Mouse (Mus musculus) brain, embryonic 18.5 days (tissue): ENCODE results near the gene Fam166a.
A peak's percentile ranks its signal among the peaks of the same experiment; 100 is the strongest.

Experiments
- DNase-seq: peaks from one replicate; pipeline ENCODE4 v3.0.0-alpha.2; 2012; ENCODE audit warnings: low read depth, low spot score

Fam166a gene

DNA sequence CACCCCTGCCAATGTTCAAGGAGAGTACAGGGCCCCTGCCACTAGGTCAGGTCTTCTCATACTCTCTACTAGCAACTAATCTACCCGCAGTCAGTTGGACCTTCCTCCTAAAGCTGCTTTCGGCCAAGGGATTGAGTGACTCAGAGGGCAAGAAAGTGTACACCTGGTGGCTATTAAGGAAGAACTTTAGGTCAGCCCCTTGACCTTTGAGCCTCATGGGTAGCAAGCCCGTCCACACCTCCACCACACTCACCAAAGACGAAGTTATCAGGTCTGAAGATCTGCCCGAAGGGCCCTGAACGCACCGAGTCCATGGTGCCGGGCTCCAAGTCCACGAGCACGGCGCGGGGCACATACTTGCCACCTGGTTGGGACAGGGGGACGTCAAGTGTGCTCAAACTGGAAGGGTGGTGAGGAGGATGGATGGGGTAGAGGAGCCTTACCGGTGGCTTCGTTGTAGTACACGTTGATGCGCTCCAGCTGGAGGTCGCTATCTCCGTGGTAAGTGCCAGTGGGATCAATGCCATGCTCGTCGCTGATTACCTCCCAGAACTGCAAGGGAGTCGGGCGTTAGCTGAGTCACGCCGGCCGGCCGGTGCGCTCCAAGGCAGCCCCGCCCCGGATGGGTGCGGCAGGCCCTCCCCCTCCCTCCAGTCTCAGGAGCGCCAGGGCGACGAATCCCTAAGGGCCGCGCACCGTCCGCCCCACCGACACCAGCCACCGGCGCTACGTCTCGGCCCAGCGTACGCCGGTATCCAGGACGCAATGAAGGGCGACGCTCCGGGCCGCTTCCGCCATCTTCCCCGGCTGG, 5.3 kb downstream of the Fam166a start:
- no peak for DNase-seq

GRCm38 (mm10) chr2:25224492-25224765, 5.9 kb downstream of the Fam166a start, which contains the start of gene Tubb4b:
Gene Tubb4b, minus strand, starts transcription at chr2:25224702.
- DNase-seq = no peak

GRCm38 (mm10) chr2:25224766-25225752, 6.5 kb downstream of the Fam166a start:
- DNase-seq = peak; percentile 99

GRCm38 (mm10) chr2:25225811-25226379, 7.3 kb downstream of the Fam166a start:
- no peak for DNase-seq

GRCm38 (mm10) chr2:25226864-25227263, 8.3 kb downstream of the Fam166a start:
- DNase-seq = no peak

DNA sequence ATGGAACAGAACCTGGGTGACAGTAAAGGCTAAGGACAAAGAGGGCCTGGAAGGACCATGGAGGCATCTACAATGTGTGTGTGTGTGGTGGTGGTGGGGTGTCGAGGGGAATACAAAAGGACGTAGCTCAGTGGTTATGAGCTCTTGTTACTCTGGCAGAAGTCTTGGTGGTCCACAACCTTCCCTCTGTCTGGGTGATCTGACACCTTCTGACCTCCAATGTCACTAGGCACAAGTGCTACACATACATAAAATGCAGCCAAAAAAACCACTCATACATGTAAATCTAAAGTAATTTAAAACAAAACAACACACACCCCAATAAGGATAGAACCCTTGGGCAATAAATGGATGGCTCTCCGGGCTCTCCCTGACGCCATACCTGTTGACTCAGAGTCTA, 8.9 kb downstream of the Fam166a start:
- no peak for DNase-seq

DNA sequence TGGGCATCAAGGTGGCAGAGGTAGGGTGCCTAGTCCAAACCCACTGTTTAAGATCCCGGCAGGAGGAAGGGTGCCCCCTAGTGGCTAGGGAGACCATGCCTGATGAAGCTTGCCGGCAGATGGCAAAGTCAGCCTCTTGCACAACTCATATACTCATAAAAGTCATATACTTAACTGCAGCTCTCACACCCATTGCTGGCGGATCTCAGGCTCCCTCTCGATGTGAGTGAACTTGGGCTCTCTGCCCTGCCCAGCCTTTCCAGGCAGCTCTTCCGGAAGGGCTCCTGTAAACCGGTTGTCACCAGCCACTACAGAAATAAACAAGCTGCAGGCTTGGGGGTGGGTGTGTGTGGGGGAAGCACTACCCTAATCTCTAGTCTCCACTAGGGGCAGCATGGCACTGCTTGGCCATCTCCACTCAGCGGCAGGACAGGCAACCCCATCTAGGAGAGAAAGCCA, 9.9 kb downstream of the Fam166a start:
- DNase-seq = peak; percentile 60

DNA sequence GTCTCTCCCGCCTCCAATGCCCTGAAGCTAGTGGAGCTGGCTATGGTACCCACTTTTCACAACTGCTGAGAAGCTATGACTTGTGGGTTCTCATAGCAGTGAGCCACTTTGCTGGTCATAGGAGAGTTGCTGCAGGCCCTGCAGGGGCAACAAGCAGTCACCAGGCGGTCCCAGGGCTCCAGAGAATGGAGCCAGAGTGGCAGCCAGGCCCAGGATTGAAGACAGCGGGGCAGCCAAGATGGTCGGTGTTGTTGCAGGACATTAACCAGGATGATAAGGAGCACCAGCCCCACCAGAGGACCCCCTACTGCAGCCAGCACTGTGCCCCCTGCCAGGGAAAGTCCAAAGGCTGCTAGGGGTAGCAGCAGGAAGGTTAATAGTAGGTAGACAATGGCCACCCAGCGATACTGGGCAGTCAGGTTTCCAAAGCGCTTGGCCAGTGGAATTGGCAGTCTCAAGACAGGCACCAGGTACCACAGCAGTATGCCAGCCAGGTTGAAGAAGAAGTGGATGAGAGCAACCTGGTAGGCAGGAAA, 10.5 kb downstream of the Fam166a start:
- no peak for DNase-seq

DNA sequence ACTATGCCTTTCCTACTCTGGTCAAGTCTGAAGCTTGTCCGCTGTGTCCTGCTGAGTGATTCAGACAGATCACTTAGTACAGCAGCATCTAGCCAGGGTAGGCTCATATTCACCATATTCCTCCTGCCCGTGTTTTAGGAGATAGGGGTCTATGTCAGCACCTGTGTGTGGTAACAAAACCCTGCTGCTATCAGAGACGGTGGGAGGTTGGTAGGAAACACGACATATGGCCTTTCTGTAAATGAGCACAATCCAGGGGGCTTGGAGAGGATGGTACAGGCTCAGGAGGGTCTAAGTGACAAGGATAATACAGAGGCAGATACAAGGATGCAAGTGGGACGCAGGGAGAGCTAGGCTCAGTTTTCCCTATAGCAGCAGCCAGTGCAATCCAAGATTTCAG, 11.0 kb downstream of the Fam166a start:
- DNase-seq = no peak

GRCm38 (mm10) chr2:25230581-25230980, 12.0 kb downstream of the Fam166a start:
- no peak for DNase-seq

GRCm38 (mm10) chr2:25231038-25231437, 12.5 kb downstream of the Fam166a start:
- no peak for DNase-seq

DNA sequence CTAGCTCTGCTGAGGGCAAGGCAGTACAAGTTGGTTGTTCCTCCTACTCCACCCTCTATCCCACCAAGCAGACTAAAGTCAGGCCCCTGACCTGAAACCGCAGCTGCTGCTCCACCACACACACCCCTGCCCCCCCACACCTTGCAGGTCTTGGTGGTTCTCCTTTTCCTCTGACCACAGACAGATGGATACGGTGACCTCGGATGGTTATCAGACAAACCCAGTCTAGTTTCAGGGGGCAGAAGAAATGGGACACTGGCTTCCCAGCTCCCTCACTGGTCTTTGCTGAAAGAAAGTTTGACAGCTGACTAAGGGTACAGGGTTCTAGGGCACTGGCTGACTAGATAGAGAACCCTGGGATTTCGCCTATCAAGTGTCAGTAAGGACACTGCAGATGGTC, 14.9 kb downstream of the Fam166a start:
- no peak for DNase-seq

DNA sequence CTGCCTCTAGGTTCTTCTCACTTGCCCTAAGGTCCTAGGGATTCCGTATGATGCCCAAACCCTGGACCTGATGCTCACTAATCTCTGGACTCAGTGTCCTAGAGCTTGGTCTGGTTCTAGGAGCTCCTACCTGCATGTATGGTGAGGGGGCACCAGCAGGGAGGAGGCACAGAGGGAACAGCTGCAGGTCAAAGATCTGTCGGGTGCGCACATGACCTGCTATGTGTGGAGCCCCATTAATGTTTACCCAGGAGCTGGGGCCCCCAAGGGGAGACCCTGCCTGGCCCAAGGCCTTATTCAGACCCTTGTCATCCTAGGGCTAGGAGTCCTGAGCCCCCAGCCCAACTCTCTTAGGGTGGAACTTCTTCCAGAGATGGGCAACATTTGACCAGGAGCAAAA, 15.5 kb downstream of the Fam166a start, which contains the start of gene Slc34a3:
TSS of gene Slc34a3 (minus strand) at position 315 of the 400 bp plus-strand sequence.
- DNase-seq = no peak

DNA sequence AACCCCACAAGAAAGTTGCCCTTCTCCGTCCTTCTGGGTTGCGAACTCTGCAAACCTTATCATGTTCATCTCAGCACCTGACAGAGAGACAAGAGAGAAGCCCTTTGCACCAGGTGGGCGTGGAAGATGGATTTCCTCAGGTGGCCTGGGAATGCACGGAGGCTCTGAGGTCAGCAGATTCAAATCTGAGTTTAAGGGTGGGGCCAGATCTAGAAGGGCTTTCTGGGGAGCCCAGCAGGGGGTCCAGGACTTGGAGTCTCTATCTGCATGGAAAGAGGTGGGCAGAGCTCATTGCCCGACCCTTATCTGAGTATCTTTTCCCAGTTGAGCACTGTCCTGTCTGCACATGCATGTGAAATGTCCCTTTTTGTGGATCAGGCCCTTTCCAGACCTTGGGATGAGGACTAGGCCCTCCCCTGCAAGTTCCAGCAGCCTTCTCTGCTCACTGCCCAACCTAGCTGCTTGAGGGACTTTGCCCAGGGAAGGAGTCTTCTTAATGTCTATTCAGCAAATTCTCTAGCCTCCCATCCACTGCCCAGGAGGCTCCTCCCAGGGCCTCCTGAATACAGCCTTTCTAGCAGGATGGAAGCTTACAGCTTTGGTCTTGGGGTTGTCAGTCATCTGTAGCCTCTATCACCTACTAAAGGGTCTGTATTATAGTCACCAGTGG, 16.1 kb downstream of the Fam166a start:
- DNase-seq = no peak

DNA sequence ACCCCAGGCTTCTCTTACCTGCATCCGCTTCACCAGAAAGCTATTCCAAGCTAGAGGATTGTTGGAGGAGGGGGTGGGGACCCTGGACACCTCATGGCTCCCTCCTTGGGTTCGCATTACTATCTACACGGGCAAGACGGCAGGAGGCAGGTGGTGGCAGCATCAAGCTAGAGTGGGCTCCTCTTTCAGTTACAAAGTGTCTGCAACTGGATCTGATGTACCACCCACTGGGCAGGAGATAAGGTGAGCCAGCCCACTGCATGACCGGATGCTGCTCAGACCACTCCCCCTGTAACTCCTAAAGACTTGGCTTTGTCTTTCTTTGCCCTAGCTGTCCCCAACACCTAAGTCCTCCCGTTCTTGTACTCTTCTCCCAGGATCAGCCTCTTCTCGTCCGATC, 18.1 kb downstream of the Fam166a start, which contains the start of gene Rnf224:
TSS of gene Rnf224 (minus strand) at position 174 of the 400 bp plus-strand sequence.
- DNase-seq = no peak

- no peak for DNase-seq
These were observed 19.0 kb downstream of the Fam166a start for GRCm38 (mm10) chr2:25237522-25237921.

- DNase-seq = no peak
These were observed 19.6 kb downstream of the Fam166a start for GRCm38 (mm10) chr2:25238106-25238505.

GRCm38 (mm10) chr2:25239766-25240165, 21.2 kb downstream of the Fam166a start:
- no peak for DNase-seq

- DNase-seq = no peak
These were observed 21.8 kb downstream of the Fam166a start for GRCm38 (mm10) chr2:25240310-25240709.

GRCm38 (mm10) chr2:25240723-25241437, 22.3 kb downstream of the Fam166a start:
- DNase-seq = peak; percentile 71

- no peak for DNase-seq
These were observed 22.9 kb downstream of the Fam166a start for GRCm38 (mm10) chr2:25241438-25241775.
